Mouse (Mus musculus) kidney, adult 18-20 months (tissue): ENCODE measurements around the gene Hist1h3c.
"Not testable (repeated sequence)": the region's sequence is repeated elsewhere in the genome, so short reads cannot be mapped to it uniquely, and the experiment has no call there.

Experiments
- DNase-seq: peaks from one replicate; pipeline ENCODE4 v3.0.0; 2021

Gene Hist1h3c

GRCm38 (mm10) chr13:23739069-23739921, 6.1 kb downstream of the Hist1h3c start:
- DNase-seq, result peak; percentile 92

- peak; percentile 90 for DNase-seq
These were observed 6.7 kb downstream of the Hist1h3c start, which contains the start of gene Hist1h1c for GRCm38 (mm10) chr13:23738677-23739068. Gene Hist1h1c (plus strand): TSS chr13:23738808.

DNA sequence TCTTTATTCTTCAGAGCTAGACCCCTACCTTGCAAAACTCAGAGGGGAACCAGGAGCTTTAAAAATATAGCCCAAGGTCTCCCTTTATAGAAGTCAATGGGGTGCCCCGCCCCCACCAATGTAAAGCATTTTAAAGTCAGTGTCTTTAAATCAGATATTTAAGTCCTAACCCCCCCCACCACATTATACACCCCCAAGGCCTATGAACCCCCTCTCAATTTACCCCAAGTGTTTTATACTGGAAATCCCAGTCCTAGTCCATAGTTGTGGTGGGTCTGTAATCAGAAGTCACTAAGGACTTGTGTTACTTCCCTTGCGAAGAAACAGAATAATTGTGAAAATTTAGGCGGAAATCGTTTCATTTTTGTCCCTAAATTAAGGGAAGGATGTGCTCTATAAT, 7.4 kb downstream of the Hist1h3c start:
- no peak for DNase-seq

- no peak for DNase-seq
These were observed 8.3 kb downstream of the Hist1h3c start for GRCm38 (mm10) chr13:23737091-23737490.

DNA sequence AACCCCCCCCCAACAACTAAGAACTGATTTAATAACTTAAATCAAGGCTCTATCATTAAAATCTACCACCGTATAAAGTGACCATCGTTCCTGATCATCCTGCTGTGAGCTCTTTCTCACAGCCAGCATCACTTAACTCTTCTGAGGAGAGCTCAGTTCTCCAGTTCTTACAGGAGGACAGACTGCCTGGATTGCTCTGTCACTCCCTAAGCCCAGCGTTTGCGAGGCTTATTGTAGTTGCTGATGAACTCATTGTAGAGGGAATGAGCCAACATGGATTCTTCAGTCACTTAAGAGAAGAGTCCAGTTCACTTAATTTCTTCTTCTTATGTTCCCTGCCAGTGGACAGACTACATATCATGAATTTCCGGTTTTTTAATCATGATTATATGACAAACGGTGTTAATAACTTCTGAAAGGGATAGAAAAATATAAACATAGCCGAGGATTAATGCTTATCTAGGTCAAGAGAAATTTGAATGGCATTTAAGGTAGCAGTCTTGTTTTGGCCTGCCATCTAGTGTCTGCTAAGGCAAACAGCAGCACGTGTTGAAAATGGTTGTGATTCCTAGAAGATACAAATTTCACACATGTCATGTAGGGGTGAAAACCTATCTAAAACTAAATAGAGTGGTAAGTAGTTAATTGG, 13.1 kb downstream of the Hist1h3c start:
- DNase-seq, result no peak

DNA sequence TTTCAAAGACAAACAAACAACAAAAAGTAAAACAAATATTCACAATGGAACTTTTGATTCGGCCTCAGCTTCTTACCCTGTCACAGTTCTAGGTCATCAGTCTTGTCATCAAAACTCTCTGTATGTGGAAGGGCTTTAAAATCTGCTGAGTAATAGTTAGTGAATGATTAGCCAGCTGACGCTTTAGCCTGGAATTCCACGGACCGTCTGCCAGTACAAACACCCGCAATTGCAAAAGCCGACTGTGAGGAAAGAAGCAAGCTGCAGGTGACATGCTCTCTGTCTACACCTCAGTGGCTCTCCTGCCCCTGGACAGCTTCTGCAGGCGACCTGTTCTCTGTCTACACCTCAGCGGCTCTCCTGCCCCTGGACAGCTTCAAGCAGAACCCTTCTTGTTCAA, 14.9 kb downstream of the Hist1h3c start:
- peak; percentile 59 for DNase-seq

DNA sequence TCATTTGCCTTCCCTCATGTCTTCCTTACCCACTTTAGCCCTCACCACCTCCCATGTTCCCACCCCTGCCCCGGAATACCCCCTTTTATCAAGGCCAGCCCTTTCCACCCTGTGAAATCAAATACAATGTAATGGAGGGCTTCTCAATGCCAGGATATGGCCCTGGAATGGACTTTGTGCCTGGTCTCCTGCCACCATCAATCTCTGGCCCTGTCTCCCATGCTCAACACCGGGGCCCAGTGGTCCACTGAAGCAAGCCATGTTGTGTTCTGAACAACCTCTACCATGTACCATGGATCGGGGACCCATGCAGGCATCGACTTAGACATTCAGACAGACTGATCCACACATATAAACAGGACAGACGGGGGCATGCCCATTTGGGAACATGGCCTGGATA, 15.7 kb downstream of the Hist1h3c start:
- no peak for DNase-seq

- DNase-seq, result no peak
These were observed 16.2 kb downstream of the Hist1h3c start for GRCm38 (mm10) chr13:23729192-23729525.

DNA sequence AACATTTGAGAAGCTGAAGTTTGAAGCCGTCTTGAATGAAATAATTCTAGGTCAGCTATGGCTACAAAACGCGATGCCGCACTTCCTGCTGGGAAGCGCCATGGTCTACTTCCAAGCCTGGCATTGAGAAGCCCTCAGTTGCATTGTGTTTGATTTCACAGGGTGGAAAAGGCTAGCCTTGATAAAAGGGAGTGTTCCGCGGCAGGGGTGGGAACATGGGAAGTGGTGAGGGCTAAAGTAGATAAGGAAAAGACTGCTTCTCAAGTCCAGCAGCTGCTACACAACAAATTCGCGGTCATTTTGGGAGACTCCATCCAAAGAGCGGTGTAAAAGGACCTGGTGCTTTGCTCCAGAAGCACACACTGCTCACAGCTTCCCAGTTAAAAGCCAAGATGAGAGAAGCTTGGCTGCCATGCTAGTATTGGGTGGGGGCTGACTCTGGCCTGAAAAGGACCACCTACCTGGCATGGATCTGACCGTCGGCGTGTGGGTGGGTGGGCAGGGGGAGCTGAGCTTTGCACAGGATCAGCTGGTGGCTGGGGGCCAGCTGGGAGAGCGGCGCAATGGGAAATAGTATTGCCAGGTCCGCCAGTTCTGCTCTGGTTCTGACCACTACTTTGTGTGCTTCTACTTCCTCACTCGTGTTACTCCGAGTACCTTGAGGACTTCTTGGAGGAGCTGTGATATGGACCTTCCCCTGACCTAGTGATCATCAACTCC, 16.8 kb downstream of the Hist1h3c start:
- no peak for DNase-seq

DNA sequence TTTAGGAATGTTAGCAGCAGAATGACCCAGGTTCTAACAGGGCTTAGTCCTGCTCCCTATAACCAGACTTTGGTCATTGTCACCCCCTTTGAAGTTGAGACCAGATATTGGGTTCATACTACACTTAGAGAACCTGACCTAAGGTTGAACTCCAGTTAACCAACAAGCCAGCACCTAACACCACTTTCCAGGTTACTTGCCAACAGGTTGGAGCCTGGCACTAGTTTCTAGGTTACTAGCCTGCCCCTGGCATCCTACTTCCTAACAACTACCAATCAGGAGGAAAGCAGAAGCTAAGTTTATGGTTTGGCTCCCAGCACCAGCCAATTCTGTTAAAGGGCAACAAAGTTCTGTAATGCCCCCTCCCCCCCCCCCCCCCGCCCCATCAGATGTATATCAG, 20.2 kb downstream of the Hist1h3c start:
- DNase-seq, result no peak

DNA sequence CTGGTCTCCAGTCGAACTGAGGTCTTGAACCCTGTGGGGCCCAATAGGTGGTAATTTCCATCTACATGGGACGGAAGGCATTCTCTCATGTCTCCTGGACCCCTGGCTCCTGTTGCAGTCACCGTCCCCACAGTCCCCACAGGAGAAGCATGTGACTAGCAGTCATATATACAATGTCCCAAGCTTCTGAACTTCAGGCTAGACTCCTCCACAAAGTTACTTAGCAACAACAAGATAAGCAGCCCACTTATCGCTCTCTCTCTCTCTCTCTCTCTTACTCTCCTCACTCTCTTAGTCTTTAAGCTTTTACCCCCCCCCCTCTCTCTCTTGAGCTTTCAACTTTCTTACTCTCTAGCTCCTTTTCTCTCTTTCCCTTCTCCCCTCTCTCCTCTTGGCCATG, 21.2 kb downstream of the Hist1h3c start:
- DNase-seq, result no peak

- DNase-seq, result not testable (repeated sequence)
These were observed 27.7 kb downstream of the Hist1h3c start for GRCm38 (mm10) chr13:23717593-23718245.

GRCm38 (mm10) chr13:23717176-23717575, 28.2 kb downstream of the Hist1h3c start:
- no peak for DNase-seq

DNA sequence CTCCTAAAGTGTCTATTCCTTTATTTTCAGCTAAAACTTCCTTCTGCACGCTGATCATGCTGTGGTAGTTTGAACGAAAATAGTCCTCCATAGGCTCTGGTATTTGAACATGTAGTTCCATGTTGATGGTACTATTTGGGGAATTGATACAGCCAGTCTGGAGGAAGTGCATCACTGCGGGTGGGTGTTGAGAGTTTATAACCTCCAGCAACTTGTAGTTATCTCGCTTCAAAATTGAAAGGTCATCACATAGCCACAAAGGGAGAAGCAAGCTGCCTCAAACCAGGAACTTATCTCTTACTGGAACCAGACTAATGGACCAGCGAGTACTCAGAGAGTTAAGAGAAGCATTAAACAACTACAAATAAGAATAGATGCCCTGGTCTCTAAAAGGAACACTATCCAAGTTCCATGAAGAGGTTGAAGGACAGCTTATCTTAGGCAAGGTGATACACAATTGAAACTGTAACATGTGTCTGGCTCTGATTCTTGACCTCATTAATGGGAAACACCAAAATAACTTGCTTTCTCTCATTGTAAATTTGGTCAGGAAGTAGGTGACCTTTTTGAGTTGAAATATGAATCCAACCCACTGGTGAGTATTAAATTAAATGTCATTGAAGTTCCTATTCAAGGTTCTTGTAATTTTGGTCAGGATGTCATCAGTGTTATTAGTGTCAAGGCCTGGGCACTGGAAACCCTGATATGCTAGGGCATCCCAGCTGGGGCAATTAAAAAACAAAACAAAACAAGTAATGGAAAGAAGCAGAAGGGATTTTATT, 28.9 kb downstream of the Hist1h3c start:
- no peak for DNase-seq

- peak; percentile 65 for DNase-seq
These were observed 34.9 kb downstream of the Hist1h3c start, which contains the start of gene Hfe for GRCm38 (mm10) chr13:23710374-23711089. Gene Hfe (minus strand): TSS chr13:23710854.

GRCm38 (mm10) chr13:23709714-23710373, 35.6 kb downstream of the Hist1h3c start:
- peak; percentile 41 for DNase-seq

DNA sequence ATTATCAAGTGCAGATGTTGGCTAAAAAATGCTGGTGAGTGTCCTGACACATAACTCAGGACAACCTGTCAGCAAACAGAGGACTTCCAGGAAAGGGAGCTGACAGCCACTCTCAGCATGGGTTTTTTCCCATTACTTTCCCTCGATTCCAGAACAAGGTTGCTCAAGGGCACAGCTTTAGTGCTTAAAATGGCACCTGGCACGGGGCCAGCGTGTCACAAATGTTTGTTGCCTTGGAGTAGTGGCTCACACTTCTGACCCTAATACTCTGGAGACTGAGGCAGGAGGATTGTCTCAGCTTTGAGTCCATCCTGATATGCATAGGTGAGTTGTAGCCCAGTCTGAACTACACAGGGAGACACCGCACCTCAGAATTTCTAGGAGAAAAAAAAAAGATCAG, 36.7 kb downstream of the Hist1h3c start:
- DNase-seq, result no peak

GRCm38 (mm10) chr13:23708041-23708440, 37.4 kb downstream of the Hist1h3c start:
- no peak for DNase-seq

- DNase-seq, result no peak
These were observed 38.6 kb downstream of the Hist1h3c start for GRCm38 (mm10) chr13:23706771-23707170.

- DNase-seq, result no peak
These were observed 39.5 kb downstream of the Hist1h3c start for GRCm38 (mm10) chr13:23705751-23706356.

- DNase-seq, result not testable (repeated sequence)
These were observed 42.6 kb downstream of the Hist1h3c start for GRCm38 (mm10) chr13:23702801-23703200.
